Mouse (Mus musculus): ENCODE data around the gene Sema3a.

GRCm38 (mm10) chr5:13585559-13586207 lies 460.5 kb downstream of the Sema3a start:
- TF ChIP-seq GATA1 (IDR thresholded peaks at IDR 0.05; ENCODE audit: borderline replicate concordance, low read length): no peak
- TF ChIP-seq FLI1 (IDR thresholded peaks at IDR 0.05; ENCODE audit: low read length): no peak
